Mouse (Mus musculus) mesoderm, embryonic 11.5 days (tissue): ENCODE measurements at regions not wholly inside any gene's neighbourhood (a gene's known extent, or its start where the extent isn't known, plus 50 kb on each side); places are given as distances from the start of the nearest gene placed in this dataset.

ENCODE experiments used
- DNase-seq: peaks from one replicate; pipeline ENCODE4 v3.0.0-alpha.2; 2012; ENCODE audit warnings: low read depth, low spot score

DNA sequence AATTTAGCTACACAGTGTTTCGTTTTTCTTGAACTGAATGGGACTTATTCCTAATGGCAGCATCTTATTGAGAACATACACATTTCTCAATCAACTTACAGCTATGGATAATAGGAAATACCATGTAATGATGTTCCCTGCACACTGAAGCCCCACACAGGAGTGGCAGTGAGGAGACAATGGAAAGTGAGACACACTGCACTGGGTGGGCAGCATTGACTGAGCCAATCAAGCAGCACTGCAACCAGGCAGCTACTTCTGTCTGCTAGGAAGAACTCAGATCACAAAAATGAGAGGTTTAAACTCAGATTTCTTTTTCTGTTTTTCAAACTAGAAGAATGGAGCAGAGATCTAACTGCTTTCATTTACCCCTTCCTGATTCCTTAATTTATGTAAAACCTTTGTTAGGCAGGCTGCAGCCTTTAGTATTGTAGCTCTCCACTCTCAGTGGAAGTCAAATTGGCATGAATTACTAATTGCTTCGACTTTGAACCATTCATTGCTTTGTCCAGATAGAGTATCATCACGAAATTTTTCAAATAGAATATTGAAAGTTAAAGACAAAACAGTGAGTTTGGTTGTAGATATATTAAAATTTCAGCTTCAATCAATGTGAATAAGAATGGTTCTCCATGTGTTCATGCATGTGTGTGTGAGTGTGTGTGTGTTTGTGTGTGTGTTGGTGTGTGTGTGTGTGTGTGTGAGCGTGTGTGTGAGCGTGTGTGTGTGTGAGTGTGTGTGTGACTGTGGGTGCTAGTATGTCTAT lies 590.9 kb downstream of the Ttll7 start:
- DNase-seq = no peak

DNA sequence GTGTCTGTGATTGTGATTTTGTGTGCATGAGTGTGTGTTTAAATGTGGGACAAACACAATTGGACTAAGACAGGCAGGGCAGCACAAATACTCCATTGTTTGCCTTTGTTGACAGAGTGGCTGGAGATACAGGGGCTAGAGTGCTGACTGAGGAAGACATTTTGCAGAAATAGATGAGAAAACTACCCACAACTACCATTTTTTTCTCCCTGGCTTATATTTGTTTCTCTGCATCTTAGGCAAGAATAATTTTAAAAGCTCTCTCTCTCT lies 591.5 kb downstream of the Ttll7 start:
- DNase-seq = no peak

DNA sequence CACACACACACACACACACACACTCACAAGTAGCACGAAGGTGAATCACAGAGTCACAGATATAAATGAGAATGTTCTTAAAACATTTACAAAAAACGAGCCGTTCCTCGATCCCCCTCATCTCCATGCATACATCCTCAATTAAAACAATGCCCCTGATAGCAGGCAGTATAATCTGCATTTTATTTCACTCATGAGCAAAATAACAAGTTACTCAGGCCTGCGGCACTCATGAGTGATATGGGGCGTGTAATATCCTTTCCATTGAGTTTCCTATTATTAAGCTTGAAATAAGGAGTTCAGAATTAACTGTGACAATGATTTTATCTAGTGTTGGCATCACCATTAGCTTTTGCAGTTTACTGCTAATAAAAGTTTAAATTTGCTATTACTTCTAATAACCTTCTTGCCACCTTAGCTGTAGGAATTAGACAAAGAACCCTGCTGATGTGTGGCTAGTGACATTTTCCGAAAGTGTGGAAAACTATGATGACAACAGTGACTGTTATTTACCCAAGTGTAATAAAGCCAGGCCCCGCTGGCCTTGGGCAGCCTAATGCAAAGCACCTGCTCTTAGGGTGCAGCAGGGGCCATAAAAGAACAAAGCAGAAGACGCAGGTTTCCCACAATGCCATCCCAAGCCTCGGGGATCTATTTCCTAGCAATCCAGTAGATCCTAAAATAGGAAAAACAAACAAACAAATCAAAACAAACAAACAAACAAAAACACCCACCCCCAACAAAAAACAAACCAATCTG lies 592.0 kb downstream of the Ttll7 start:
- DNase-seq = no peak

DNA sequence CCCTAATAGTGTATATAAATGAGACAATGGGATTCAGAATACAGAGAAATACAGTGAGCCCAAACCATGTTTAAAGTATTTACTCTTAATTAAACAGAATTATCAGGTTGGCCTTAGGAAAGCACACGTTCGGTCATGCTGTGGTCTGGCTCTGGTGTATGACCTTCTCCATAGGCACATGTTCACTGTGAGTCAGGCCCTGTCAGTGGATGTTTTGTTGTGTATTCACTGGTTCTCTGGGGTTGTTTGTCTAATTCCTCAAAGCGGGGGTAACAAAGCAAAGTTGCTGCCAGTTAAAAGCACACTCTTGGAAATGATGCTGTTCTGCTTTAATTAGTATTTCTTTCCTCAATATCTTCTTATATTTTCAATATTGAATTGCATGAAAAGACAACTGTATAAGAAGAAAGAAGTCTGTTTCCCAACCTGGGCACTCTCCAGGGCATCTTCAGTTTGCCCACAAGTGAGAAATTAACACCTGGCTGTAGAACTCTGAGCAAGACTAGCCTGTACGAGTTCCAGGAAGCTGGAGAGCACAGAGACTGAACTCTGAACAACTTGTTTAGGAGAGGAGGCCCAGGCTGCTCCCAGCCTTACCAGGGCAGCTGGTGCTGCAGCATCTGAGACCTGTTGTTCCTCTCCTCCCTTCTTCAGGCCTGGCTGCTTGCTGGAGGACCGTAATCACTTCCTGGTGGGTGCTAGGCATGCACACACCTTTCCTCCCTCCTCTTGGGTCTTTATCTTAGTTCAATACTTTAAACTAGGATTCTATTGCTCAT lies 593.1 kb downstream of the Ttll7 start:
- no peak for DNase-seq

DNA sequence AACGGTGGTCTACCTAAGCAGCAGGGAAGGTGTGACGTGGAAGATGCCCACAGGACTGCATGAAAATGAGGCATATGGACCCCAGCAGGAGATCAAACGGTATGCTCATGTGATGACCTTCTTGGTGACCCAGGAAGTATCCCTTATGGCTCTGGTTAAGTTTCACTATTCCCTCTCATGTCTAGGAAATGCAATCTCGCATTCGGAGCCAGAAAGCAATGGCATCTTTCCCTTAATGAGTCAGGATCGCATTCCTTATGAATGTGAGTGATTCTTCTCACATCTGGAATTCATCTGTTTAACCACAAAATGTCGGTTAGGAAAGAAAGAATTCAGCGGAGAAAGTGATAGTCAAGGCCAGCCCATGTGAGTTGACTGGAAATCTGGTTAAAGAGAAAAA lies 593.7 kb downstream of the Ttll7 start:
- no peak for DNase-seq

DNA sequence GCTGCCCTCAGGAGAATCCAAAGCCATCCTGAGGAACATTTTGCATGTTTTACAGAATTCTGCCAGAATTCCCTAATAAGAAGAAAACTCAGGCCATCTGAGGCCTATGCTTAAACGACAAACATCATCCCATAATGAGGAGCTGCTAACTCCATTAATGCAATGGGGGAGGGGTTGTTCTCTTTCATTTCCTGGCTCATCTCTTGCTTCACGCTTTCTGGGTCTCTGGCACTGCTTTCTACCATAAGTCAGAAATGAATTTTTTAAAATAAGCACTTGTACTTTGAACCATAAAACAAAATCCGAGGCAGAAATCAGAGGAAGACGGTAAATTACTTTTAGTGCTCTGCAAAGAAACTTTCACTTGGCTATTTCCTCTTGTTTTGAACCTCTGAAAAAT lies 600.0 kb downstream of the Ttll7 start:
- no peak for DNase-seq

DNA sequence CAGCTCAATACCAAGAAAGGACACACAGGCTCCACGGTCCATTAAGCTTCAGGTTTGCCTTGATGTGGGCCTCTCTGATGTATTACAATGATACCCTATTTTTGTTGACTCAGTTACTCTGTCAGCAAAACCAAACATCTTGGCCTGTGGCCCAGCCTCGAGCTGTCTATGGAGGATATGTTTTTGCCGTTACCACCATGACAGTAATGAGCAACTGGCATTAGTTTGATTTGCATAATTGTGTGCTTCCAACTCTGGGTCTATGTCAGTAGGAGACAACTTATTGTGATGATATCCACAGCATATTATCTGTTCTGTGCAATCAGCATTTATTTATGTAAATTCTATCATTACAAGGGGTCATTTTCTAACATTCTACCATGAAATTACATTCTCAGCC lies 603.2 kb downstream of the Ttll7 start:
- DNase-seq = no peak

DNA sequence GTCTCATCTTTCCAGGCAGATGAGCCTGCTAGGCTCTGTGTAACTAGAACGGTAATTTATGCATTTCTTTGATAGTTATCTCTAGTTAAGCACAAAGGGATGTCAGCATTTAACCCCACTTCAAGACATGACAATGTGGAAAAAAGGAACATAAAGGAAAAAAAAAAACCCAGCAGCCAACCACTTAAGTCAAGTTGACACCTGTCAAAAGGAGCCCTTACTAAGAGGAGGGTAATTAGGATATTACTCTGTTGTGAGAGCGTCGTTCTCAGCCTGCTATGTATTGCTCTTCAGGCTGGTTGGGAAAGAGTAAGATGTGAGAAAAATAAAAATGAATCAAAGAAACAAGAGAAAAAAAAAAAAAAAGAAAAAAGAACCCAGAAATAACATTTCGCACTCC lies 604.1 kb downstream of the Ttll7 start:
- DNase-seq = no peak

DNA sequence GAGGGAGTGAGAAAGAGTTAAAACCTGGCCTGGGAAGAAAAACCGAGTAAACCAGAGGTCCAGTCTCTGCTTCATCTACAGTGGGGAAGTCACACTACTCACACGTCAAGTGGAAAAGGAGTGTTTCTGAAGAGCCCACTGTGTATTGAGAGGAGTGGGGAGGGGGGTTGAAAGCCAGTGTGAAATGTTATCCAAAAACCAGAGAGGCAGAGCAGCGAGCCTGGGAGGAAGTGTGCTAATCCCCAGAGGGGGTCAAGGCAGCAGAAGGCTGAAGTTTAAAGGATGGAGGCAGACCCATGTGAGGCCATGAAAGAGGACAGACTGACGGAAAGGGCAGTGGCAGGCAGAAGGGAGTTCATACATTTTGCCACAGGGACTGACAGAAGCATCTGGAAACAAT lies 605.9 kb downstream of the Ttll7 start:
- DNase-seq = peak; percentile 37

DNA sequence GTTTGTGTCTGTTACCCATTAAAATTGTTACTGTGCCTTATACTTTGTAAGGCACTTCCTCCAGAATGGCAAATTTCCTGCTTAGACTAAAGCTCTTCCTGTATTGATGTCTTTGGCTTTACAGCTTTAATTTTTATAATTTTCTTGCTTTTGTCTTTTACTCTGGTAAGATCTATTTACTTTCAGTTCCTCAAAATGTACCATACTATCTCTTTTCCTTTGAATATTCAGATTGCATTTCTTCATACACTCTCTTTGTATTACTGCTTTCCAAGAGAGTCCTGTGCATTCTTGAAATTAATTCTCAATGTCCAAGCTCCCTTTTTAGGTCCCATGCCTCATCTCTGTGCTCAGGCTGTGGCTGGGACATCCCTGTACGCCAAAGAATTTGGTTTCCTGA lies 627.7 kb downstream of the Ttll7 start:
- DNase-seq = no peak
